Mouse (Mus musculus): ENCODE results near the gene Ddit4.

Gene Ddit4

GRCm38 (mm10) chr10:59920485-59920809 lies 31.2 kb downstream of the Ddit4 start:
- in situ Hi-C loops (cut with MboI, MseI): no loop called here

GRCm38 (mm10) chr10:59919494-59920181 lies 32.0 kb downstream of the Ddit4 start:
- in situ Hi-C loops (cut with MboI, MseI): no loop called here

GRCm38 (mm10) chr10:59918111-59918510 lies 33.5 kb downstream of the Ddit4 start:
- in situ Hi-C loops (cut with MboI, MseI): no loop called here

DNA sequence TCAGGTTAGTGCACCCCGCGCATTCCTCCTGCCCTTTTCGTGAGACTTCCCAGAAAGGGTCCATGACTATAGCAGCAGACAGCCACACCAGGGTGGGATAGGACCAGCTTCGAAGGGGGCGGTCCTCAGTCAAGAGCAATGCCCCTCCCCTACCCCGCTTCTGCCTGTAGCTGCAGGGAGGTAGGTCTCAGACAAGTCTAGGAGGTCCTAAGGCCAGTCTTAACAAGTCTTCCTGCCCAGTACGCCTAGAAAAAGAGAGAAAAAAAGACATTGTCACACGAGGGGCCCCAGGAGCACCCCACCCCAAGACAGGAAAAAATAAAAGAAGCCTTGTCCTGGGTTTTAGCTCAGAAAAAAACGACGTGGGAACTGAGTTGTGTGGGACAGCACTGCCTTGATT lies 35.0 kb downstream of the Ddit4 start:
- in situ Hi-C loops (cut with MboI, MseI): no loop called here

GRCm38 (mm10) chr10:59916159-59916558 lies 35.5 kb downstream of the Ddit4 start:
- in situ Hi-C loops (cut with MboI, MseI): no loop called here

DNA sequence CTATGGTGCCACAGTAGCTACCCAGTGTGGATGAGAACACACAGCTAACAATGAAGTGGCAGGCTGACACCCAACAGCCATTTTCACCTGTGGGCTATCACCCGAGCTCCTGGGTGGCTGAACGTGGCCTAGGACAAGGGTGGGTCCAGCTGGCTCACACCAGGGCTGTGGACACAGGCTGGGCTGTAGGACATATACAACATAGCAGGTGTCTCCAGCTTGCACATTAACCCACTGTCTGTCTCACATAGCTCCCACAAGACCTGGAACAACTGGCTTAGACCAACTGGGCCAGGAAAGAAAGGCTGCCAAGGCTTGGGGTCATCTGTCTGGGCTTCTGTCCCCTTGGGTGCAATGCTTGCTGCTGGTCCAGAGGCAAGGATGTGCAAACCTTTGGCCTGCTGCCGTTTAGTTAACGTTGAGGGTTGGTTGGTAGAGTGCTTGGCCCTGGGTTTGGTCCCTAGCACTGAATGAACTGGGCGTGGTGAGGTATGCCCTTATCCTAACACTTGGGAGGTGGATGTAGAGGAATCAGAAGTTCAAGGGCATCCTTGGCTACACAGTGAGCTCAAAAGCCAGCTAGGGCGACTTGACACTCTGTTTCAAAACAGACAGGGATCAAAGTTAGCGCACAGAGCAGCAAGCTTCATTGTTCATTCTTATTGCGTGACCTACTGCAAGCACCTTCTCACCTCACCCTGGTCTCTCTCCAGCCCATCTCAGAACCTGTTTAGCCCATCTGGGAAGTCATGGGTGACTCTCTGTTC lies 36.3 kb downstream of the Ddit4 start:
- in situ Hi-C loops (cut with MboI, MseI): no loop called here

DNA sequence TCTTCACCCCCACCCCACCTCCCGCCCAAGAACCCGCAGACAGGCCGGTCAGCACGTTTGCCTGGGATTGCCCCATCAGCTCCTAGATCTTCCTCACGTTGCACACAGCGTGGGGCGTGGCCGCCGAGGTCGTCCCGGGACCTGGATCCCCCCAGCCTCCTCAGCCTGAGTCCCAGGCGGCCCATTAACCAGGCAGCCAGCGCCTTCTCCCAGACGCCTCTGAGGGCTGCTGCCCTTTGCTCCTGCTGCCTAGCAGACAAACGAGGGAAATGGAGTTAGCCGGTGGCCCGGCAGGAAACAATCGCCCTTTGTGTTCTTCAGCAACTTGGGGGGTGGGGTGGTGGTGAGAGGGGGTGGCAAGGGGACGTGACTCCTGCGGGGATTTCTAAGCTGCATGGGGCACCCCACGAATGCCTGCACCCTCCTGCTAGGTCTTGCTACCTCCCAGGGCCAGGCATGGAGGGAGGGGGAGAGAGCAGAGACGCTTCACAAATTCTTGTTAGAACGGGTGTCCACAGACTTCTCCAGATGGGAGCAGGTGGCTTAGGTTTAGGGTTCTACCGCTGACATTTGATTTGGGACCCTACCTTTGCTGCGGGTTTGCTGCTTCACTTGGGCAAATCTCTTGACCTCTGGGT lies 40.0 kb downstream of the Ddit4 start:
- in situ Hi-C loops (cut with MboI, MseI): no loop called here

DNA sequence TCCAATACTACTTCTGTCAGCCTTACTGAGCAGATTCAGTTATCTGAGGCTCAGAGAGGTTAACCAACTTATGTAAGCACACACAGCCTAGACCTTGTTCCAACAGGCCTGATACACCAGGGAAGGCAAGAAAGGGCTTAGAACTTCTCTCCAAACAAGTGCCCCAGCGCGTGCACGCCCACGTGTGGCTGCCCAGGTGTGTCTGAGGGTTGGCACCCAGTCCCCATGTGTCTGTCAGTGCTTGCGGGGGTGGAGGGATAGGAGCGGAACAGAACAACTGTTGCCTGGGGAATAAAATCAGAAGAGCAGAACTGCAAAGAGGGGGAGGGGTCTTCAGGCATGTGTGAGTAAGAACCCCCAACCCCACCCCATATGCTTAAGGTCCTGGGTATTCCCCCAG lies 40.5 kb downstream of the Ddit4 start:
- in situ Hi-C loops (cut with MboI, MseI): no loop called here

- in situ Hi-C loops (cut with MboI, MseI): no loop called here
Measured at GRCm38 (mm10) chr10:59909357-59909847, 42.2 kb downstream of the Ddit4 start.

- in situ Hi-C loops (cut with MboI, MseI): no loop called here
Measured at GRCm38 (mm10) chr10:59908776-59909315, 42.8 kb downstream of the Ddit4 start.

- in situ Hi-C loops (cut with MboI, MseI): no loop called here
Measured at GRCm38 (mm10) chr10:59907695-59908299, 43.8 kb downstream of the Ddit4 start.

- in situ Hi-C loops (cut with MboI, MseI): no loop called here
Measured at GRCm38 (mm10) chr10:59907080-59907609, 44.5 kb downstream of the Ddit4 start.

DNA sequence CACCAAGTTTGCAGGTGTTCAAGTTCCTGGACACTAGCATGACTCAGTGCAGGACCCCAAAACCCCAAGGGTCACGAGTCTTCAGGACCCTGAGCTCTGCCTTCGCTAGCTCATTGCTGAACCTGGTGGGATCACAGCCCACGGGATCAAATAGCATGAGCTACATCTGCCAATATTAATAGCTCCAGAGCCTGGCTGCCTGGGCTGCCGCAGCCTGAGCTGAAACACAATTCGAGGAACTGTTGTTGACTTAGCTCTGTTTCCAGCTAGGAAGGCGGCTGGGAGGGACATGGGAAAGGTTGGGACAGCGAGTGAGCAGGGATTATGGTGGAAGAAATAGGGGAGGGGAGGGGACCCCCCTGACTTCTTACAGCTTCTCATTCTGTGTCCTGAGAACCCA lies 48.5 kb downstream of the Ddit4 start:
- in situ Hi-C loops (cut with MboI, MseI): no loop called here

- in situ Hi-C loops (cut with MboI, MseI): no loop called here
Measured at GRCm38 (mm10) chr10:59902606-59902990, 49.0 kb downstream of the Ddit4 start.

- in situ Hi-C loops (cut with MboI, MseI): no loop called here
Measured at GRCm38 (mm10) chr10:59901986-59902605, 49.5 kb downstream of the Ddit4 start.

- in situ Hi-C loops (cut with MboI, MseI): no loop called here
Measured at GRCm38 (mm10) chr10:59901463-59901862, 50.2 kb downstream of the Ddit4 start.

GRCm38 (mm10) chr10:59900939-59901338 lies 50.7 kb downstream of the Ddit4 start:
- in situ Hi-C loops (cut with MboI, MseI): no loop called here

GRCm38 (mm10) chr10:59900174-59900435 lies 51.5 kb downstream of the Ddit4 start:
- in situ Hi-C loops (cut with MboI, MseI): no loop called here

Measured in T-helper 1 cell (primary cell).